Mouse (Mus musculus) G1E (cell line): ENCODE data around the gene Acox3.

Source experiments
- CTCF ChIP-seq: IDR thresholded peaks from 2 replicates; pipeline ENCODE4 v1.5.1; 2012; ENCODE audit warnings: low read depth, low read length, inconsistent platforms, mixed read lengths
- GATA1 ChIP-seq: IDR thresholded peaks from 2 replicates; pipeline ENCODE4 v1.6.1; 2012; ENCODE audit warnings: borderline replicate concordance, low read length, inconsistent platforms, mixed read lengths
- TAL1 ChIP-seq: conservative IDR thresholded peaks from 2 replicates; pipeline ENCODE4 v1.6.1; 2012; ENCODE audit warnings: low read depth, low read length, inconsistent platforms, mixed read lengths

DNA sequence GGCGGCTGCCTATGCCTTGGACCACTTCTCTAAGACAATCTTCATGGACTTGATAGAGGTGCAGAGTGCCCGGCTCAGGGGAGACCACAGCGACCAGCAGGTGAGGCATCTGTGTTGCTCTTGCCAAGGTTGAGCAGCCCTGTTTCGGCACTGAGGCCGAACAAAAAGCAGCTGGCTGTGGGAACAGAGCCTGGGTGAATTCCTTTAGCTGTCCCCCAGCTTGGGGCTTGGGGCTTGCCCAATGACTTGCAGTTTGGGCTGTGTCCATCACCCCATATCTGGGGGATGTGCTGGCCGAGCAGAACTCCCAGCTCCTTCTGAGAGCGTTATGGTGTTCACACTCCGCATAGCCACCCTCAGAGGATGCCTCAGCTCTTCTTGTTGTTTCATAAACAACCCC lies 18.7 kb downstream of the Acox3 start:
- TF ChIP-seq CTCF (no peak), TAL1 (no peak), GATA1 (no peak)
